In the genomic region with DNA sequence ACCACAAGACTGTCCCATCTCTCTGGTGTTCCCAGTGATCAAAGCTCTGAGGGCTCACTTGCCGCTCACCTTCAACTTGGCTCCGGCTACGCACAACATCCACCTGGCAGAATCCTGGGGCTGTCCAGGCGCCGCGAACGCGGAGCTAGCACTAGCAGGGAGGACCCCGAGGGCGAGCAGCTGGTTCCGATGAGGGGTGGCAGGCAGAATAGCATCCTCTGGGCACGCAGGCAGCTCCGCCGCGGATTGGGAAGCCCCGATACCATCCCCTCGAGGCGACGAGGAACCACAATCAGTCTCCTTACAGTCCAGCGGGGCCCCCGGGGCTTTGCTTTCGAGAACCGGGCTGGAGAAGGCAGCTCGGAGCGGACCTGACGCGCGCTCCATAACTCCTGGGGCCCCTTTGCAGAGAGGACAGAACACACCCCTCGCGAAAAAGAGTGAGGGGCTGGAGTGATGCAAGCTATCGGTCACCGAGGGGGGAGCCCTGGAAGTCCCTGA, we compare ENCODE assay signal across 8 mouse cellular contexts. TPM values are rescaled to one million over a fixed set of nuclear protein-coding genes. Genes with fewer than 3 reads are reported as not detected.
A peak's percentile ranks its signal among the peaks of the same experiment; 100 is the strongest.
DNase-seq lines count a peak whose midpoint lies in the region; ATAC-seq lines count a peak whose summit lies in the region.

No protein-coding gene starts in this region.

- H3K9me3 ChIP-seq in heart, embryonic 14.5 days (ENCODE audit: control insufficient read depth, low read length), result no peaks in the 10 kb centered on the region

- H3K9ac ChIP-seq in heart, embryonic 14.5 days (ENCODE audit: low read length), result peak overlapping the region; percentile 88

- peak; percentile 41 for ATAC-seq in erythroblast, adult 5-6 weeks (replicated peaks; ENCODE audit: low FRiP score, poor library complexity, severe bottlenecking)
- no peak for ATAC-seq in heart, embryonic 14.5 days (ENCODE audit: insufficient number of reproducible peaks, insufficient read depth, low FRiP score, low read depth)

- DNase-seq in CD8-positive naive resting alpha-beta T cell, adult 2 months (ENCODE audit: low read depth in 2 of 2, low spot score in 2 of 2), result peak; percentile 30 to 39
- DNase-seq in adrenal gland, postnatal 36 days, result peak; percentile 35 to 70
- peak; percentile 47 to 65 for DNase-seq in kidney, postnatal 25 days
- peak; percentile 39 for DNase-seq in lung, postnatal 36 days
- peak; percentile 28 for DNase-seq in right cerebral cortex, adult 18-20 months
- DNase-seq in urinary bladder, postnatal 10 days (ENCODE audit: low spot score), result peak; percentile 12

- H3K4me1 ChIP-seq in heart, embryonic 14.5 days (ENCODE audit: control insufficient read depth in 2 of 2, insufficient read depth in 2 of 2, low read length in 2 of 2), result peaks cover 5 to 23% of the 10 kb centered on the region in 2 experiments

- under 1% methylated on average over 32 of the region's 32 CpGs for WGBS in heart, embryonic 14.5 days

- H3K4me2 ChIP-seq in heart, embryonic 14.5 days (ENCODE audit: low read length), result peak overlapping the region; percentile 100

- peaks cover 6% of the 10 kb centered on the region; the same call in 1 of the 2 replicates for H3K27me3 ChIP-seq in heart, embryonic 14.5 days (ENCODE audit: control insufficient read depth, insufficient read depth, low read length)

- peak overlapping the region; percentile 71 to 94 for H3K27ac ChIP-seq in heart, embryonic 14.5 days (replicated peaks in 1 of 2; ENCODE audit: control insufficient read depth in 1 of 2, insufficient read depth in 1 of 2, low read depth in 2 of 2, low read length in 2 of 2)

- no peaks in the 10 kb centered on the region for H3K36me3 ChIP-seq in heart, embryonic 14.5 days (ENCODE audit: control insufficient read depth, insufficient read depth, low read length)

- peak overlapping the region; percentile 63 to 72 for H3K4me3 ChIP-seq in heart, embryonic 14.5 days (ENCODE audit: control insufficient read depth in 1 of 2, insufficient read depth in 1 of 2, low read depth in 1 of 2, low read length in 2 of 2)

RNA-seq across cellular contexts. Expression of a gene that starts 1.9 kb away (rescaled TPM):
- total RNA-seq in adrenal gland, postnatal 36 days (2021), result 100 to 1,000 TPM in 1 of 2 experiments, 10 to 100 TPM in 1; 97.4 to 110 TPM
- total RNA-seq in erythroblast, adult 5-6 weeks (2015; ENCODE audit: low replicate concordance), result 17.7 and 47.6 TPM in 2 replicates
- 46.4 and 57.3 TPM in 2 replicates for total RNA-seq in erythroblast, adult 5-6 weeks (2017; ENCODE audit: low replicate concordance)
- polyA plus RNA-seq in heart, embryonic 14.5 days (2014; fragmentation: Nextera tagmentation; extraction: Ambion mirVana), result 71.6 and 76.8 TPM in 2 replicates
